In genomic region chr9:14754469-14754868, GRCm38 (mm10) we compare ENCODE assay signal across 36 mouse cellular contexts. TPM values are rescaled to one million over a fixed set of nuclear protein-coding genes. Genes with fewer than 3 reads are reported as not detected.
"Had no signal": no experiment of that assay in that cellular context is flagged by ENCODE, and none has a peak within 500 bp of the region (broad histone marks: within the 10 kb centered on the region; RNA-seq: fewer than 3 reads in every experiment).

No protein-coding gene starts in this region.

- H3K9ac ChIP-seq: heart, embryonic 13.5 days; heart, embryonic 15.5 days; hindbrain, embryonic 13.5 days; hindbrain, embryonic 15.5 days; limb, embryonic 13.5 days; limb, embryonic 15.5 days; liver, embryonic 12.5 days; liver, embryonic 14.5 days had no signal

- ATAC-seq: hindbrain, postnatal 0 days; inflammation-experienced regulatory T-cells, adult 6 months; liver, embryonic 12.5 days had no signal

- H3K27ac ChIP-seq: heart, adult 2 months; heart, embryonic 13.5 days; heart, embryonic 15.5 days; hindbrain, embryonic 13.5 days; hindbrain, embryonic 15.5 days; hindbrain, postnatal 0 days; layer of hippocampus, adult 2 months; left cerebral cortex, adult 2 months; limb, embryonic 13.5 days; limb, embryonic 15.5 days; liver, embryonic 12.5 days; liver, embryonic 14.5 days had no signal

- H3K9me3 ChIP-seq: heart, embryonic 13.5 days; heart, embryonic 15.5 days; hindbrain, embryonic 13.5 days; hindbrain, embryonic 15.5 days; limb, embryonic 13.5 days; limb, embryonic 15.5 days; liver, embryonic 12.5 days had no signal

- H3K4me3 ChIP-seq: heart, adult 2 months; heart, embryonic 13.5 days; heart, embryonic 15.5 days; hindbrain, embryonic 13.5 days; hindbrain, embryonic 15.5 days; layer of hippocampus, adult 2 months; left cerebral cortex, adult 2 months; limb, embryonic 13.5 days; limb, embryonic 15.5 days; liver, embryonic 12.5 days had no signal

- H3K36me3 ChIP-seq: heart, embryonic 13.5 days; heart, embryonic 15.5 days; hindbrain, embryonic 13.5 days; hindbrain, embryonic 15.5 days; limb, embryonic 13.5 days; limb, embryonic 15.5 days; liver, embryonic 12.5 days had no signal

- DNase-seq: gastrocnemius, postnatal 14 days; gastrocnemius, postnatal 36 days; heart, adult 2 months; heart, postnatal 14 days; heart, postnatal 36 days; kidney, adult 18-20 months; kidney, adult 8-10 months; kidney, postnatal 10 days; kidney, postnatal 25 days; kidney, postnatal 4 days; left cerebral cortex, postnatal 4 days had no signal

- H3K4me2 ChIP-seq: heart, embryonic 11.5 days; heart, embryonic 13.5 days; heart, embryonic 15.5 days; hindbrain, embryonic 13.5 days; hindbrain, embryonic 15.5 days; limb, embryonic 13.5 days; limb, embryonic 15.5 days; liver, embryonic 12.5 days had no signal

- H3K27me3 ChIP-seq: limb, embryonic 15.5 days had no signal

RNA-seq across cellular contexts. Expression of gene Fut4, which starts 2.3 kb away (rescaled TPM):
- polyA plus RNA-seq: inflammation-experienced regulatory T-cells, adult 6 months had no signal

RNA-seq across cellular contexts. Expression of gene Piwil4, which starts 13.9 kb away (rescaled TPM):
- total RNA-seq: gastrocnemius, adult 18-20 months; gastrocnemius, adult 8-10 months; gastrocnemius, postnatal 36 days; heart, adult 2 months; heart, postnatal 14 days; heart, postnatal 36 days; layer of hippocampus, adult 2 months; layer of hippocampus, postnatal 25 days; left cerebral cortex, adult 2 months; left cerebral cortex, postnatal 25 days; liver, adult 2 months had no signal
- polyA plus RNA-seq: heart, adult 2 months; heart, embryonic 11.5 days; kidney, embryonic 14.5 days; limb, embryonic 13.5 days; liver, adult 2 months had no signal

RNA-seq across cellular contexts. Expression of gene 1700012B09Rik, which starts 16.4 kb away (rescaled TPM):
- total RNA-seq: gastrocnemius, adult 18-20 months; gastrocnemius, adult 8-10 months; gastrocnemius, postnatal 14 days; gastrocnemius, postnatal 36 days; heart, adult 2 months; heart, postnatal 14 days; heart, postnatal 36 days; hematopoietic stem cell, adult 5-6 weeks; left cerebral cortex, adult 2 months; left cerebral cortex, postnatal 10 days; left cerebral cortex, postnatal 25 days; liver, adult 2 months had no signal
- polyA plus RNA-seq: heart, adult 2 months; heart, embryonic 11.5 days; heart, embryonic 13.5 days; heart, postnatal 0 days; inflammation-experienced regulatory T-cells, adult 6 months; intestine, embryonic 16.5 days; kidney, embryonic 14.5 days; kidney, embryonic 16.5 days; limb, embryonic 11.5 days; limb, embryonic 15.5 days; liver, adult 2 months; liver, embryonic 12.5 days; liver, embryonic 14.5 days had no signal
